Mouse (Mus musculus) mature B cell (primary cell): ENCODE measurements around the gene Foxd1.

Source experiments
- in situ Hi-C: fragments of 300-500 bp; cut with MboI; formaldehyde crosslinking; loops from 2 replicates; pipeline ENCODE4 v1.14.3; 2019

Gene Foxd1

DNA sequence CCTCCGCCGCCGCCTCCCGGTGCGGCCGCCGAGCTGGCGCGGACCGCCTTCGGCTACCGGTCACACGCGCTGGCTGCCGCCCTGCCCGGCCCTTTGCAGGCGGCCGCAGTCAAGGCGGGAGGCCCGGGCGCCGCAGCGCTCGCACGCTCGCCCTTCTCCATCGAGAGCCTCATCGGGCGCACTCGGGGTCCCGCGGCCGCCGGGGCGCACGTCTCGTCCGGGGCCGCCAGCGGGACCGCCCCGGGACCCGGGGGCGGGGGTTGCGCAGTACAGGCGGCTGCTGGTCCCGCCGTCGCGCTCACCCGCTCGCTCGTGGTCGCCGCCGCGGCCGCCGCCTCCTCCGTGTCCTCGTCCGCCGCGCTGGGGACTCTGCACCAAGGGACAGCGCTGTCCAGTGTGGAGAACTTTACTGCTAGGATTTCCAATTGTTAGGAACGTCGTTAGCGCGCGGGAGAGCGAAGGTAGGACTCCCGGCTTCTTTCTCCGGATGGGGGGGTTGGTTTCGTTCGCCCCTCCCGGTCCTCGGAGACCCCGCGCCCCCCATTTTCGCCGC lies 1.6 kb downstream of the Foxd1 start:
- in situ Hi-C loops: no loop called here

DNA sequence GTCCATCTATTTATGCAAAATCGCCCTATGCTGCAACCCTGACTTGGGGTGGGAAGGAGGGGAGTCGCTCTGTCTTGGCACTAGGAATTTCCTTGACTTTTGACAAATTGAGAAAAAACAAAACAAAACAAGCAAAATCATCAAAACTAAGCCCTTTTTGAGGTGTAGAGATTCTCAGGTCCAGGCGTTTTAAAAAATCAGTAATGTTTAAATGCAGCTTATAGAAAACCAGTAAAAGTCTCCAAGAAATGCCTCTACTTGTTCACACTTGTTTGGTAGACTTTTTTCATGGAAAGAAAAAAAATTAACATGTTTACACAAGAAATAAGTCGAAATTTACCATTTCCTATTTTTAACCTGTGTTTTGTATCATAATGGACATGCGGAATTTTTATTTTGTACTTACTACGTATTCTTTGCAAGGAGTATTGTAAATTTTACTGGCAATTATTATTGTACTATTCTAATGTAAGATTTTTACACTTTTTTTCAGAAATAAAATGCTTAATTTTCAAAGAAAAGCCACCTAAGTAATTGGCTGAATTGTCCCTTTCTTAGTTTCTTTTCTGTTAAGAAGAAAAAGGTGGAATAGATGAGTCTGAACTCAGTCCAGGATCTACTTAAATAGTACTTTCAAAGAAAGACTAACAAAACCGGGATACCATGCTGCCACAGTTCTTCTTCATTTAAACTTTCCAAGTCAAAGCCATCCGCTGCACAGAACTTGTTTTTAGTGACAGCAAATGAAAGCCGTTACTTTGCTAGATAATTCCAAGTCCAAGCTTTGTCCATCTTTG lies 2.3 kb downstream of the Foxd1 start:
- in situ Hi-C loops: no loop called here

DNA sequence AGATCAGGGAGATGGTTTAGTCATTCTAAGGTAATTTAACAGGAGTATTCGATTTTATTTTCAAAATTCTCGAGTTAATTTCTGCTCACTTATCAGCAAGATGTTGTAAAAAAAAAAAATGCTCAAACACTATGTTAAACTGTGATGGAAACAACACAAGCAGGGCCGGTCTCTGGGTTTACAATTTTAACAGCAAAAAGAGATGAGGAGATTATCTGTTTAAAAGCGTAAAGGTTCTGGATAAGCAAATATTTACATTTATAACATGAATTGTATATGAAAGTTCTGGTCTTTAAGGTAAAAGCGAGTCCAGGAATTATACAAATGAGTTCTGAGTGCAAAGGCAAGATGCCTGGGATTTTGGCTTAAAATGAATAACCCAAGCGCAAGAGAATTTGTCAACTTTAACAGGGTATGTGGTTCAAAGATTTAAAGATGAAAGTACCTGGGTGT lies 3.0 kb downstream of the Foxd1 start:
- in situ Hi-C loops: no loop called here

DNA sequence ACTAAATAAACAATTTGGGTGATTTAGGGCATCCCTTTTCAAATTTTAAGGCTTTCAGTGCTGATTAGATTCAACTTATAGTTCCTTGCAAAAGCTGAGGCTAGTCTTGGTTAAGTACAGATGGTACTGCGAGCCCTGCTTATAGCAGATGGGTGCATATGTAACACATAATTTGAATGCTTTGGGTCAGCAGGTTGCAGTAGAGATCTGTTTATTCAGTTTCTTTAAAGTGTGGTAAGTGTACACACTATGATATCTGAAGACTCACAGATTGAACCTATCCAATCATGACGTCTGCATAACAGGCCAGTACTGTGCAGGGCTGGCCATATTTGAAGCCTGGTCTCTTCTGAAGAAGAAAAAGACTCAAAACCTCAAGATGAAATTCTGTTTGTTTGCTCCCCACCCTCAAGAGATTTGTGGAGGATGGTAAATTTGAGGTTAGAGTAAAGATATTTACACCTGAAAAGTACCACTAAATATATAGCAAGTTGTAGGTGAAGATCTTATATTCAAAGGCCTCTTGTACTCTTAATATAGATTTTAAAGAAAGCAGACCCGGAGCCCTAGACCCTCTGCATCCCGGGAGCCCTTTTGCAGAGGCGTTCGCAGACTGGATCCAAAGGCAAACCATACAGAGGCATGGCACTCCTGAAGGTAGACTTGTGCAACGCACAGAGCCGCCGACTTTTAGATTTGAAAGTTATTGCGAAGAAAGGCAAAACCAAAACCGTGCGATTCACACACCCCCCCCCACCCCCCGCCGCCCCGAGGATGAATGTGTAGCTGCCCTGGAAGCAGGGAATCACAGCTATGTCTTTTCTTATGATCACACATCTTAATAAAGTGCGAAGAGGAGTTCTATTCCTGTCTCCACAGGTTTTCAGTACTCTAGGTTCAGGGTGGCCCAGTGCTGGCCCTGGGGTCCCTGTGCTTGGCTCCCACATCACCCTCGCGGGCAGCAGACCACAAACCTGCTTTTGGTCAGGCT lies 3.7 kb downstream of the Foxd1 start:
- in situ Hi-C loops: no loop called here

DNA sequence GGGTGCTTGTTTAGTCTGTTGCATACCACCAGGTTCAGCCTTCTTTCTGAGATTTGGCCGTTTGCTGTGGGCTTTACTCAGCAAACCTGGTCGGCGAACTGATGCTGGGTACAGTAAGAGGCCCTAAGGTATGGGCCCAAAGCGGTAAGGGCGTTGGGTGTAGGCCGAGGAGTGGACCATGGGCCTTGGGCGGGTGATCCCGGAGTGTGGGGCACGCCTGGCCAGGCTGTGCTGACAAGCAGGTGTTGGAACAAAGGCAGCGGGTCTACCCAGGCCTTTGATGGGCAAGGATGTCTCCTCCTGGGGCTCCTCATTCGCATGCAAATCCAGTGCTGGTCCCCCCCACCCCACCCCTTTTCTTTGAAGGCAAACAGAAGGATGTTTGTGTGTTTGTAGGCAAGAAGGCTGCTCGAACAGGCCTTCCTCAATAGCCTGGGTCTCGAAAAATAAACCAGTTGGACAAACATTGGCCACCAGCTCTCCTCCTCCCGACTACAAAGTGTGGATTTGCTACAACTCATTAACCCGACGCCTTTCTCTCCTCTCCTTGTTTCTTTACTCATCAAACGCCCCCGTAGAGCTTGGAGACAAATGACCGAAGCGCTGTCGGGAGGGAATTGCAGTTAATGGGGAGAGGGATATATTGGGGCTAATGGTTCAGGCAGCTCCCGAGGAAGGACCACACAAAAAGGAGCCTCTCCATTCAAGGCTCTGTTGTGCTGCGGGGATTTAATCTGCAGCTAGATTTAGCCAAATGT lies 4.6 kb downstream of the Foxd1 start:
- in situ Hi-C loops: no loop called here

DNA sequence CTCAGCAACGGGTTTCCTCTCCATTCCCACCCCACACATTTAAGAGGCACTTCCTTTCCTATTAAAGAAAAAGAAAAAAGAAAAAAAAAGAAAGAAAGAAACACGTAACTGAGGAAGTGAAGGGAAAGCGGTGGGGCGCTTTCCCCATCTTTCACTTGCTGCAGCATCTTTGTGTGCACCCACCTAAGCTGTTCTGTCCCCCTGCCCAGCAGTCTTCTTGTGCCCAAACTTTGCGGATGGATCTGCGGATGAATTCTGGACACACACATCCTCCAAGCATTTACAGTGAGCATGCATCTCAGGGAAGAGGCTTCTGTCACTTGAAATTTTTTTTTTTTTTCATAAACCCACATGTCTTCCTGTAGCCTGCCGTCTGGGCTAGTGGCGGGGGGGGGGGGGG lies 5.3 kb downstream of the Foxd1 start:
- in situ Hi-C loops: no loop called here

DNA sequence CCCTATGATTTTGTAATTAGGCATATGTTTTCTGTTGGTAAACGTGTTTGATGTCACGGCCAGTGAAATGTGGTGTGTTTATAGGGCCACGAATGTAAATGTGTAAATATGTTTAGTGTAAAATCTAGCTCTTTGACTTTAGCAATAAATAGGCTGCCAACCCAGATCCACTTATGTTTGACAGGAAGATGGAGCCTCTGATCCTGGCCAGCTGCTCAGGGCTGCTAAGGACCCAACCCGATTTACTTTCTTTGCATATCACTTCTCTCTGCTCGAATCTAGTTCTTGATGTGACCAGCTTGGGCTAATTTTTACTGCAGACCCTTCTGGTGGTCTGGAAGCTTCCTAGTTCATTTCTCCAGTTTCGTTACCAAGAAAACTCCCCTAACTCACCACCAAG lies 6.3 kb downstream of the Foxd1 start:
- in situ Hi-C loops: no loop called here

DNA sequence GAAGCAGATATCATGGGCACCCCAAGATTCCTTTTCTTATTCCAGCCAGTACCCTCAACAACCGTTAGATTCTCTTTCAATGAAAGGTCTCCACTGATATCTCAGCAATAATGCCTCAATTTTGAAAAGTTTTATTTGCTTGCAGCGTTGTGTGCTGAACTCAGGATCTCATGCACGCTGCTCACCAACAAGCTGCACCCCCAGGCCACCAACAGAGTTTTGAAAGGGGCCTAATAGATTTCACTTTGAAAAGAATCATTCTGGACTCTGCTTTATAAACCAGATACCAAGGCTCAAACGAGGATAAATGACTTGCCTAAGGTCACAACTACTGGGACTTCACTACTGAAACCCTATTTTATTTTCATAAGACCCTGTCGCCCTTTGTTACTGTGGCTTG lies 7.1 kb downstream of the Foxd1 start:
- in situ Hi-C loops: no loop called here

DNA sequence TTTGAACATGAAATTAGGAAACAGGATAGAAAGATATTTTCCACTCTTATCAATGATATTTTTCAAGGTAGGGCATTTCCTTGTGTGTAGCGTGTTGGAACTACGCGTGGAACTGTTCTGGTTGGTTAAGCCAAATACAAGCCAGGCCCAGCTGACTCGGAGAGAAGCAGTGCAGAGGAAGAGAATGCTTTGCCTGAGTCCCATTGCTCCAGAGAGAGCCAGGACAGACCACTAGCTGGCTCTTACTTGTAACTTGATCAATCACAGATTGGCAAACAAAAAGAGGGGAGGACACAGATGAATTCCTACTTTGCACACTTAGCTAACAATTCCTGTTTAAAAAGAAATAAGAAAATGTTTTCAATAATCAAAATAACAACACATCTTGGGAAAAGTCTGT lies 9.0 kb downstream of the Foxd1 start:
- in situ Hi-C loops: no loop called here

DNA sequence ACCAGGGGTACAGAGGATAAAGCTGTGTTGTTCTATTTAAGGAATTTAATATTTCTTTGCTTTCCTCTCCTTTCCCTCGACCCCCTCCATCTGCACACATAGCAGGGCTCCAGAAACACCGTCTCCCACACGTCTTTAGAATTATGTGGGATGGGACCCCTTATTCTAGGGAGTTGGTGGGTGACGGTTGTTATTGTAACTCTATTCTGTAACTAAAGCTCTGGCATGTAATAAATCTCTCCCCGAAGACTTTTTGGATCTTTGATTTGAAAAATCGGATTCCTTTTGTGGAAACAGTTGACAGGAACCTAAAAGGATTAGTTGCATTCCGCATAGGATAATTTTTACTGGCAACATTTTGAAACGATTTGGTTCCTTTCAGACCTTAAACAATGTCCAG lies 11.0 kb downstream of the Foxd1 start:
- in situ Hi-C loops: no loop called here

DNA sequence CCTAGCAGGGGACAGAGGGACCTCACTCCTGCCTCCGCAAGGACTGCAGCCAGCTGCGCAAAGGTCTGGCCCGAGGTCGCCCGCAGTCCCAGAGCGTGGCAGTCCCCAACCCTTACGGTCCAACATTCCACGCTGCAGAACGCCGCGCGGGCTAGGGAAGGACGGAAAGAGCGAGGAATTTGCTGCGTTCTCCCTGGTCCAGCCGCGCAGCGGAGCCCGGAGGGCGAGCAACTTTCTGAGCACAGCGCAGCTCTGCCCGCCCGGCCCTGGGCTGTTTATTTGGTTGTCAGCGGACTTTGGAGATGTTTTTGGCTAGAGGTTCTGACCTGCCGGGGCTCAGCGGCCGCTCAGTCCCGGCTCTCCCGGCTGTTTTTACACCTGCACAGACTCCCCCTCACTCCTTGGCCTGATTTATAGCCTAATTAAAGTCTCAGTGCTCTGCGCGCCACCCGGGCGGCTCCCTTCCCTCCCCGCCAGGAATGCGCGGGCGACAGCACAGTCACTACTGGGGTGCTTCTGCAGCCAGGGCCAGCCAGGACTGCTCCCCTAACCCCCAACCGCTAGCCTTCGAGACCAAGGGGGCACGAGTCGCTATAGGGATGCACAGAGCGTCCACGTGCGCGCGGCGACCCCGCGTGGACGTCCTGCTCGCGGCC lies 11.9 kb downstream of the Foxd1 start:
- in situ Hi-C loops: no loop called here

DNA sequence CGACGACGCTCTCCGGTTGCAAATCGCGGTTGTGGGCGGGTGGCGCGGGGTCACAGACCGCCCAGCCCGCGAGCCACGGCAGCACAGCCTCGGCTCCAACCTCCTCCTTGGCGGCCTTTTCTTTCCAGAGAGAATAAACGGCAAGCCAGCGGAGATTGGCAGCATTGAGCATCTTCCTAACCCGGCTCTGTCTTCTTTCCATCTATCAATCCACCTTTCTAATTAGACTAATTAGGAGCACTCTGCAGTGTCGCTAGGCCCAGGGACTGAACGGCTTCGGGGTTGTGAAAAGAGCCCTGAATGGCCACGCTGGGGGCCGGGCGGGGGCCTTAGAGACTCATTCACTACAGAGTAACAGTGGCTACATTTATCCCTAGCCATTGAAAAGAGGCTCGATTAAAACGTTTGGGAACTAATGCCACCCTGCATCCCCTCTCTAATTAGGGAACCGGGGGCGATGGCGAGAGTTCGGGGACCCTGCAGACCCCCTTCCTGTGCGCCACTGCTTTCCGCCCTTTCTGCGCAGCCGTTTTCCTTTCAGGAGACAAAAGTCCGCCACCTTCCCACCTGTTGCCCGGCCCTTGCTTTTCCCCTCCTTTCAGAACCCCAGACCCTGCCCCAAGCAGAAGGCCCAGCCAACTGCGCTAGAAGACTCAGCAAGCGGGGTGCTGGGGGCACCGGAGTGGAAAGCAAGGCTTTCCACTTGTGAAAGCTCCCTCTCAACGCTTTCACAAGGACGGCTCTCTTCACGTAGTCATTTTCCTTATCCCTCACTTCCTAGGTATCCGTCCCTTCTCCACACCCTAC lies 12.6 kb downstream of the Foxd1 start:
- in situ Hi-C loops: no loop called here

DNA sequence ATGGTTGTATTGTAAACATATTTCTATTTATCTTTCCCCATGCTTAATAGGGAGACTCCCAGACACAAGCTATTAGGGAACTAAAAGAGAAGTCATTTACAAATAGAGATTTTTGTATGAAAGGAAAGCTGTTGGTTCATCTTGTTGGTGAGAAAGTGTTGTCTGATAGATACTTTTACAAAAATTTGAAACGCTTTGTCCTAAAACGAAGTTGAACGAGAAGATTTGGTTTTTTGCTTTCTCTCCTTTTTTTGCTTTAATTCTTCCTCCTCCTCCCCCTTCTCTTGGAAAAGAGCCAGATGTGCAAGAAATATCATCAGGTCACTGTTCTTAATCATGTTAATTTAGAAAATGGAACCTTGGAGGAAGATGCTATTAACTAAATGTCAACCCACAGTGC lies 13.6 kb downstream of the Foxd1 start:
- in situ Hi-C loops: no loop called here

DNA sequence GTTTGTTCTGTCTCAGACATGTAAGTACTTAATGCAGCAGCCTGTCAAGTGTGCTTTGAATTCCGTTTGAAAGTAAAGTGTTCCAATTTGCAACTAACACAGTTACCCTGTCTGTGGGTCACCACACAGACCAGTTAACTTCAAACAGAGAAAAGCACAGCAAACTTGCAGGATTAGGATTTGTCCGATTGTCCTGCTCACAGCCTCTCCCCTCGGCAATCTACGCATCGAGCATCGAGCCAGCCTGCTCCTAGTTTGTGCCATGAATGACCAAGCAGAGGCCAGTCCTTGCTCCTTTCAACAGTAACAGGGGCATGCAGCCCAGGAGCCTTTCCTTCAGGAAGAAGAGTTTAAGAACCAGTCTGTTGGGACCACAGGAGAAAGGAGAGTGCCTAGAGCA lies 15.0 kb downstream of the Foxd1 start:
- in situ Hi-C loops: no loop called here

DNA sequence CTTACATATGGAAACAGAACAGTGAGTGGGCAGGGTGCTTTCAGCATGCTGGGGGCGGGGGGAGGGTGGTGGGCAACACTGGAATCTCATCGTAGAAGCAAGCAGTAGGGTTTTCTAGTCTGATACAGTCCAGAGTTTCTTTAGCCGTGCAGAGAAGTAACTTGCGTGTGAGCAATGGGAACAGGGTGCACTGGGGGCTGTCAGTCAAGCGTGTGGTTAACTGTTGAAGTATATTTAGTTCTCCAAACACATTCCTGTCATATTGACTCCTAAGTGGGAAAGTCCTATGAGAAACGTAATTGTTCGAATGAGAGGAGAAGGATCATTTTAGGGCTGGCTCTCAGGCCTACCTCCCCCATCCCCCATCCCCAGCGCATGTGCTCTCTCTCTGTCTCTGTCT lies 20.5 kb downstream of the Foxd1 start:
- in situ Hi-C loops: no loop called here

DNA sequence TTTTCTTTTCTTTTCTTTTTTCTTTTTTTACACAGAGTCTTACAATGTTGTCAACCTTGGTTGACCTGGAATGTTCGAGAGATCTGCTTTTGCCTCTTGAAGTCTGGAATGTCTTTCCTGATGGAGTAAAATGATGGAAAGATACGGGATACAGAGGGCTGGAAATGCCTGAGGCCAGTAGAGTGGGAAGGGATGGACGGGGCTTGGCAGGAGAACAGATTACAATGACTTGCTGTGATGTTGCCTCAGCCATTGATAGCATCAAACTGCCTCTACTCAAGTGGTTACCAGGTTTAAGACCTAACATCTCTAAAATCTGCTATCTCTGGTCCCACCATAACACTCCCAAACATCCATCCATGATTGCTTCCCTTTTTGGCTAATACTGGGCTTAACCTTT lies 20.9 kb downstream of the Foxd1 start:
- in situ Hi-C loops: no loop called here

DNA sequence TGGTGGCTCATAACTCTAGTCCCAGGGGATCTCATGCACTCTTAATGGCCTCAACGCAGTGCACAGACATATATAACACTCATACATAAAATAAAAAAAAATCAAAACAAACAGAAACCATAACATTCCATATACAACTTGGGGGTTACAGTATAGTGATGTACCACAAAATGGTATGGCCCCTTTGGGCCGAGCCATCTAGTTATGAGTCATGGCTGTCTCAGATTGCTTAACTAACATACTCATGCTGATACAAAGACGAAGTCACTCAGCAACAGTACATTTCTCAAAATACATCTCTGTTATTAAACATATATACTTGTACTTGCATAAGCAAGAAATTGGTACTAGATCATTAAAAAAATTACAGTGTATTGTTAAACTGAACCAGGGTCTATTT lies 23.7 kb downstream of the Foxd1 start:
- in situ Hi-C loops: no loop called here

DNA sequence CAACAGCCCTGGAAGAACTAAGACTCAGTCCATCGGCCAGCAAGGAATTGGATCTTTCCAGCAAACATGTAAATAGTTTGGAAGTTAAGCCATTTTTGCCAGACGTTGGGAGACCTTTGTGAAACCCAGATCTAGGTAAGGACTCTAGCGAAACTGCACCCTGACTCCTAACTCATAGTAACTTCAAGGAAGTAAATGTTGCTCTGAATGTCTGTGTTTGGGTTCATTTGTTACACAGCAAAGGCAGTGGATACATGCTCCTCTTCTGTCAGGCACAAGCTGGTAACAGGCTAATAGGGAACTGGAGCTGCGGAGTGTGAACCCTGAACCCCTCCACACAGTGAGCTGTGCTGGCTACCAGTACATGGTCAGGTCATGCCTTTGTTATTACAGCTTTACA lies 28.7 kb downstream of the Foxd1 start:
- in situ Hi-C loops: no loop called here

DNA sequence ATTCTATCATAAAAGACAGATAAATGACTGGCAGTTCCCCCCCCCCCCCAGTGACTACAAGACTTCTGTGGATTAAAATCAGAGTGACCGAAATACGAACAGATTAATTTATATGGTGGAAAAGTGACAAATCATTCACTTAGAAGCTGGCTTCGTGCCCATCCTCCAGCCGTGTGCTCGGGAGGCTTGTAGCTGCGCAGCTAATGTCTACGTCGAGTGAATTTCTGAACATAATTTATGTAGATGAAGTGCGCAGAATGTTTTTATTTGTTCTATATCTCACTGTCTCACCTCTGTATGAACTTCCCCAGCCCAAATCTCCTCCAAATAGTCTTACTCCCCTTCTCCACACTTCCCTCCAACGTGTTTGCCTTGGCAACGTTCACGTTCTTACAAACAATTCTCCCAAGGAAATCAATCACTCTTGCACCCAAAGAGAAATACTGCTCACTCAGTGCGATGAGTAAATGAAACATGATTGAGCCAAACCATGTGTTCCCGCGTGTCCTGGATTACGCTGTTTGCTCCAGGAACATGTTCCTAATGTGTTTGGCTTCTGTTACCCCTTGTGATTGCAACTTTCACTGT lies 30.0 kb downstream of the Foxd1 start:
- in situ Hi-C loops: no loop called here

DNA sequence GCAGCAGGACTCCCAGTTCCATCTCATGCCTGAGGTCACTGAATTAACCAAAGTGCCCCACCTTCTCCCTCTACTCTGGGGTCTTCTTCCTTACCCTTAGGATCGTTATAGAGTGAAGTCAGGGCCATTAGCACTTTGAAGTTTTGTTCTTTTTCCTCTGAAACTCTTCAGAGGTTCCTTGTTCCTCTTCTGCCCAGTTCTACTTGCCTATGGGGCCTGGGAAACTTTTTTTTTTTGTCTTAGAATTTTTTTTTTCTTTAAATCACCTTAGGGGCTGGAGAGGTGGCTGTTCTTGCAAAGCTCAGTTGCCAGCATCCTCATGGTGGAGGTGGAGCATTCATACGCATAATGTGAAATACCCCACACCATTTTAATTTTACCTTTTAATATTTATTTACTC lies 31.8 kb downstream of the Foxd1 start:
- in situ Hi-C loops: no loop called here
